Mouse (Mus musculus) cerebellum, postnatal 36 days (tissue): Measurements from ENCODE around the gene C3ar1.

Source experiments
- DNase-seq, 2 experiments: peaks; one replicate each; pipeline ENCODE4 v3.0.0; 2021 to 2022; ENCODE audit warnings: mixed read lengths in 2 of 2

C3ar1 gene

GRCm38 (mm10) chr6:122825923-122826742 lies 29.8 kb downstream of the C3ar1 start:
- peak; percentile 68 to 74 for DNase-seq

GRCm38 (mm10) chr6:122825166-122825565 lies 30.8 kb downstream of the C3ar1 start:
- DNase-seq, result no peak

GRCm38 (mm10) chr6:122824086-122824485 lies 31.9 kb downstream of the C3ar1 start:
- peak; percentile 44 to 54 for DNase-seq

- no peak for DNase-seq
Measured at GRCm38 (mm10) chr6:122821822-122822221, 34.1 kb downstream of the C3ar1 start.

- DNase-seq, result no peak
Measured at GRCm38 (mm10) chr6:122820799-122821650, 34.9 kb downstream of the C3ar1 start.

GRCm38 (mm10) chr6:122820071-122820798 lies 35.7 kb downstream of the C3ar1 start:
- DNase-seq, result peak; percentile 33 to 38

- peak; percentile 70 to 79 for DNase-seq
Measured at GRCm38 (mm10) chr6:122819306-122820070, 36.5 kb downstream of the C3ar1 start, which contains the start of gene Foxj2. Foxj2 (plus strand) TSS chr6:122819914.

- no peak for DNase-seq
Measured at GRCm38 (mm10) chr6:122813640-122814039, 42.3 kb downstream of the C3ar1 start.

GRCm38 (mm10) chr6:122812716-122813115 lies 43.2 kb downstream of the C3ar1 start:
- DNase-seq, result no peak

GRCm38 (mm10) chr6:122811771-122812600 lies 44.0 kb downstream of the C3ar1 start:
- peak; percentile 30 to 43 for DNase-seq

GRCm38 (mm10) chr6:122811280-122811652 lies 44.7 kb downstream of the C3ar1 start:
- peak; percentile 87 to 94 for DNase-seq

GRCm38 (mm10) chr6:122810615-122811279 lies 45.2 kb downstream of the C3ar1 start:
- peak; percentile 96 to 97 for DNase-seq

GRCm38 (mm10) chr6:122810022-122810614 lies 45.8 kb downstream of the C3ar1 start:
- DNase-seq, result no peak

- DNase-seq, result peak; percentile 81 to 90
Measured at GRCm38 (mm10) chr6:122804418-122804817, 51.5 kb downstream of the C3ar1 start.

GRCm38 (mm10) chr6:122801801-122802514 lies 54.0 kb downstream of the C3ar1 start:
- peak; percentile 53 to 61 for DNase-seq

- DNase-seq, result peak; percentile 69 to 70
Measured at GRCm38 (mm10) chr6:122801301-122801800, 54.6 kb downstream of the C3ar1 start, which contains the start of gene Slc2a3. Slc2a3 (minus strand) TSS chr6:122801640.

- DNase-seq, result no peak
Measured at GRCm38 (mm10) chr6:122800640-122801300, 55.2 kb downstream of the C3ar1 start.
